Mouse (Mus musculus) ES-Bruce4 (cell line): ENCODE data around the gene Dus1l. TPM values are rescaled to one million over a fixed set of nuclear protein-coding genes. Genes with fewer than 3 reads are reported as not detected.

Source experiments
- H3K27ac ChIP-seq: 2 replicates; pipeline ENCODE4 v1.5.1; 2012; ENCODE audit warnings: low read length, inconsistent platforms; ENCODE audit not compliant: insufficient read depth
- H3K27me3 ChIP-seq: 2 replicates; pipeline ENCODE4 v1.6.1; 2012; ENCODE audit warnings: mild to moderate bottlenecking, low read length, inconsistent platforms; ENCODE audit not compliant: control insufficient read depth, poor library complexity, insufficient read depth, severe bottlenecking
- H3K36me3 ChIP-seq: 2 replicates; pipeline ENCODE4 v1.6.1; 2012; ENCODE audit warnings: inconsistent platforms, mild to moderate bottlenecking, low read length, moderate library complexity; ENCODE audit not compliant: control insufficient read depth, poor library complexity, insufficient read depth, severe bottlenecking
- H3K4me1 ChIP-seq: one replicate; pipeline ENCODE4 v1.8.1; 2011; ENCODE audit warnings: low read length; ENCODE audit not compliant: control insufficient read depth, insufficient read depth
- H3K4me3 ChIP-seq: 2 replicates; pipeline ENCODE4 v1.5.1; 2011; ENCODE audit warnings: low read depth, mild to moderate bottlenecking, low read length
- H3K9ac ChIP-seq: 2 replicates; pipeline ENCODE4 v1.6.1; 2012; ENCODE audit warnings: low read depth, mild to moderate bottlenecking, inconsistent platforms; ENCODE audit not compliant: poor library complexity, severe bottlenecking
- H3K9me3 ChIP-seq: replicated peaks from 2 replicates; pipeline ENCODE4 v1.6.1; 2012; ENCODE audit warnings: mild to moderate bottlenecking, low read length, inconsistent platforms; ENCODE audit not compliant: control insufficient read depth, poor library complexity, insufficient read depth, severe bottlenecking
- CTCF ChIP-seq: IDR thresholded peaks from one replicate; pipeline ENCODE4 v1.8.1; 2011; ENCODE audit warnings: low read depth, low read length
- EP300 ChIP-seq: IDR thresholded peaks from 2 replicates; pipeline ENCODE4 v1.6.1; 2011; ENCODE audit warnings: low read depth, low read length; ENCODE audit not compliant: insufficient read depth
- POLR2A ChIP-seq: IDR thresholded peaks from one replicate; pipeline ENCODE4 v1.8.1; 2011; ENCODE audit warnings: low read length; ENCODE audit not compliant: insufficient read depth
- polyA plus RNA-seq: library from polyadenylated mRNA; stranded (reverse); fragments of >200 nt; gene quantifications from 2 replicates; pipeline ENCODE4 v1.2.4, GENCODE M21; 2011; ENCODE audit warnings: low read depth; ENCODE audit not compliant: missing spikeins, insufficient read depth, insufficient read length

The Dus1l gene
- polyA plus RNA-seq, 1 experiment = 56.7 TPM

GRCm38 (mm10) chr11:120824787-120825288 is 28.6 kb upstream of the Dus1l start:
- 0 out of 2 replicates have a peak, but pooled peaks have one; percentile 59 for TF ChIP-seq EP300
- TF ChIP-seq CTCF = no peak
- Histone ChIP-seq H3K9me3 (no peaks in the 10 kb centered on the region), H3K36me3 (peaks cover 23% of the 10 kb centered on the region), H3K27ac (0 out of 2 replicates have a peak overlapping the region, but pooled peaks have one; percentile 7), H3K4me3 (peak overlapping the region; percentile 69), H3K9ac (peak overlapping the region; percentile 76), H3K27me3 (no peaks in the 10 kb centered on the region), H3K4me1 (peaks cover 9% of the 10 kb centered on the region)

- peaks cover 9% of the 10 kb centered on the region for H3K4me1 ChIP-seq
- H3K9me3 ChIP-seq = no peaks in the 10 kb centered on the region
- peak within 1 kb of the TSS; percentile 10; the same call in 1 of the 2 replicates for H3K27ac ChIP-seq
- TF ChIP-seq POLR2A (no peak), CTCF (peak; percentile 10)
- H3K27me3 ChIP-seq = no peaks in the 10 kb centered on the region
- peak within 1 kb of the TSS; percentile 86 for H3K4me3 ChIP-seq
- H3K9ac ChIP-seq = peak within 1 kb of the TSS; percentile 76
- peaks cover 30% of the 10 kb centered on the region for H3K36me3 ChIP-seq
Measured at GRCm38 (mm10) chr11:120823956-120824786, 28.0 kb upstream of the Dus1l start, which contains the start of gene Fasn. Fasn (minus strand) TSS chr11:120824547.

GRCm38 (mm10) chr11:120823551-120823947 is 27.3 kb upstream of the Dus1l start:
- TF ChIP-seq CTCF (no peak), EP300 (no peak), POLR2A (no peak)
- Histone ChIP-seq H3K9me3 (no peaks in the 10 kb centered on the region), H3K4me3 (peak overlapping the region; percentile 86), H3K4me1 (peaks cover 9% of the 10 kb centered on the region), H3K9ac (peak overlapping the region; percentile 76), H3K27ac (peak overlapping the region; percentile 10; the same call in 1 of the 2 replicates), H3K27me3 (no peaks in the 10 kb centered on the region), H3K36me3 (peaks cover 36% of the 10 kb centered on the region)

GRCm38 (mm10) chr11:120822831-120823550 is 26.8 kb upstream of the Dus1l start:
- TF ChIP-seq CTCF (no peak), EP300 (no peak), POLR2A (no peak)
- H3K36me3 ChIP-seq = peaks cover 42% of the 10 kb centered on the region
- H3K4me3 ChIP-seq = peak overlapping the region; percentile 86
- H3K4me1 ChIP-seq = peaks cover 9% of the 10 kb centered on the region
- no peaks in the 10 kb centered on the region for H3K9me3 ChIP-seq
- H3K9ac ChIP-seq = peak overlapping the region; percentile 76
- no peaks in the 10 kb centered on the region for H3K27me3 ChIP-seq
- H3K27ac ChIP-seq = peak overlapping the region; percentile 10; the same call in 1 of the 2 replicates

GRCm38 (mm10) chr11:120822321-120822720 is 26.1 kb upstream of the Dus1l start:
- H3K9me3 ChIP-seq = no peaks in the 10 kb centered on the region
- peaks cover 48% of the 10 kb centered on the region for H3K36me3 ChIP-seq
- H3K27me3 ChIP-seq = no peaks in the 10 kb centered on the region
- no peak overlapping the region for H3K27ac ChIP-seq
- H3K9ac ChIP-seq = peak overlapping the region; percentile 76
- no peak for TF ChIP-seq CTCF
- TF ChIP-seq POLR2A = no peak
- TF ChIP-seq EP300 = no peak
- peak overlapping the region; percentile 86 for H3K4me3 ChIP-seq
- H3K4me1 ChIP-seq = peaks cover 9% of the 10 kb centered on the region
